Mouse (Mus musculus): Measurements from ENCODE around the gene Mut. TPM values are rescaled to one million over a fixed set of nuclear protein-coding genes. Genes with fewer than 3 reads are reported as not detected.

Mut gene
- 38.6 and 39.8 TPM in 2 replicates for polyA plus RNA-seq (2014; fragmentation: Nextera tagmentation; extraction: Ambion mirVana)

DNA sequence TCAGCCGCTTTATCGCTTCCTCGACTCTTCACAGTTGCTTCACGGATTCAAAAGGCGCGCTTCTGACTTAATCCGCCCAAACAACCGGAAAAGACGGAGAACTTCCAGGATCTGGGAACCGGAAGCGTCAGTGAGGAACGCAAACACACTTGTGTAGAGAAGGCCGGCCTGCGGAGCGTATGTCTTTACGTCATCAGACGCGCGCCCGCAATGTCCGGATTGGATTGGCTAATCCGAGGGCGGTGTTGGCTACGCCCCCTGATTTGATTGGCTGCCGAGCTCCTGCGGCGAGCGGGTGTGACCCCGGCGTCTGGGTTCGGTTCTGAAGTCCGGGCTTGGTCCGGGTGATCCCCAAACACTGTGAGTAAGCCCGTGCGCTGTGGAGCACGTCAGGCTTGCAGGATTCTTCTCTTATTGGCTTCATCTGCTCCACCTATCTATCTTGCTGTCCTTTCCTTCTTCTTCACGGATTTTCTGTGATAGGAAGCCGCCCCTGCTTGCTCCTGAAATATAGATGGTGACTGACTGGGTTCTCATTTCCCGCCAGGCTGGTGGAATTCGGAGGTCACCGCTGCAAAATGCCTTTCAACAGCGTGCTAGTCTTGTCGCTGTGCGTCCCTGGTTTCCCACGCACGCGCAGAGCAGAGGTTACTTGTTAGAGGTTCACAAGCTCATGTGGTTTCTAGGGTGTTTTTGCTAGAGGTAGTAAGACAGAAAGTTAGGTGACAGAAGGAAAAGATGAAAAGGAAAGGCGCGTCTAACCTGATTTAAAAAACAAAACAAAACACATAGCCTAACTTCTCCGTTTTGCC is at the start of gene Mut, which contains the start of gene Cenpq:
TSS of gene Mut (plus strand) at position 266 of the 812 bp plus-strand sequence.
TSS of gene Cenpq (minus strand) at position 628 of the 812 bp plus-strand sequence.
- peak within 1 kb of the TSS; percentile 94 for H3K27ac ChIP-seq (ENCODE audit: low read depth)
- under 1% methylated on average over 50 of the region's 50 CpGs for WGBS
- peak within 1 kb of the TSS; percentile 70 for H3K9ac ChIP-seq (ENCODE audit: low read length)
- H3K36me3 ChIP-seq (ENCODE audit: control insufficient read depth, insufficient read depth, low read length): peaks cover 20% of the 10 kb centered on the region
- no peaks in the 10 kb centered on the region for H3K27me3 ChIP-seq (replicated peaks; ENCODE audit: control insufficient read depth, insufficient read depth, low read length)
- H3K9me3 ChIP-seq (ENCODE audit: control insufficient read depth, low read length): no peaks in the 10 kb centered on the region
- ATAC-seq (replicated peaks; ENCODE audit: low FRiP score, low TSS enrichment, low read depth): peak; percentile 100
- peak within 1 kb of the TSS; percentile 73 for H3K4me2 ChIP-seq (ENCODE audit: low read length)
- H3K4me3 ChIP-seq (ENCODE audit: low read depth, low read length): peak within 1 kb of the TSS; percentile 80
- H3K4me1 ChIP-seq (replicated peaks; ENCODE audit: control insufficient read depth, insufficient read depth, low read length): peaks cover 5% of the 10 kb centered on the region; the same call in 1 of the 2 replicates
- peak; percentile 98 for DNase-seq (ENCODE audit: low spot score)

DNA sequence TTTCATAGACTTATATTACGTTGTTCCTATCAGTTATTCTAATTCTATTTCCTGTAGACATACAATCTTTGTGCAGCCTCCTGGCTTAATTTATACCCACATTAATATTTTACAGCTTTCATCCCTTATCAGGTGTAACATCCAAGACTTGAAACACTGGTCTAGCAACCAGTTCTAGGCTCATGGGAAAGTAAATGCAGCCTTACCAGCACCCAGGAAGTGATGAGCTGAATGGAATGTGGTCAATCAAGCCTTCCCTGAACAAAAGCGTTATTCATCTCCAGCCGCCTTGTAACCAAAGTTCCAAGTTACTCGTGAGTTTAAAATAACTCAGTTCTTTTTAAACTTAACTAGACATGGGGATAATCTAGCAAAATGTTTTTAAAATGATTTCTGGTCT is 49.3 kb upstream of the Mut start:
- Histone ChIP-seq H3K4me1 (replicated peaks; ENCODE audit: control insufficient read depth, insufficient read depth, low read length) (no peaks in the 10 kb centered on the region), H3K27ac (ENCODE audit: low read depth) (no peak overlapping the region), H3K36me3 (ENCODE audit: control insufficient read depth, insufficient read depth, low read length) (no peaks in the 10 kb centered on the region), H3K27me3 (replicated peaks; ENCODE audit: control insufficient read depth, insufficient read depth, low read length) (no peaks in the 10 kb centered on the region), H3K9me3 (ENCODE audit: control insufficient read depth, low read length) (no peaks in the 10 kb centered on the region), H3K9ac (ENCODE audit: low read length) (no peak overlapping the region), H3K4me3 (ENCODE audit: low read depth, low read length) (no peak overlapping the region), H3K4me2 (ENCODE audit: low read length) (no peak overlapping the region)
- ATAC-seq (replicated peaks; ENCODE audit: low FRiP score, low TSS enrichment, low read depth) (no peak), DNase-seq (ENCODE audit: low spot score) (no peak)
- WGBS: 70% methylated on average over 4 of the region's 4 CpGs

DNA sequence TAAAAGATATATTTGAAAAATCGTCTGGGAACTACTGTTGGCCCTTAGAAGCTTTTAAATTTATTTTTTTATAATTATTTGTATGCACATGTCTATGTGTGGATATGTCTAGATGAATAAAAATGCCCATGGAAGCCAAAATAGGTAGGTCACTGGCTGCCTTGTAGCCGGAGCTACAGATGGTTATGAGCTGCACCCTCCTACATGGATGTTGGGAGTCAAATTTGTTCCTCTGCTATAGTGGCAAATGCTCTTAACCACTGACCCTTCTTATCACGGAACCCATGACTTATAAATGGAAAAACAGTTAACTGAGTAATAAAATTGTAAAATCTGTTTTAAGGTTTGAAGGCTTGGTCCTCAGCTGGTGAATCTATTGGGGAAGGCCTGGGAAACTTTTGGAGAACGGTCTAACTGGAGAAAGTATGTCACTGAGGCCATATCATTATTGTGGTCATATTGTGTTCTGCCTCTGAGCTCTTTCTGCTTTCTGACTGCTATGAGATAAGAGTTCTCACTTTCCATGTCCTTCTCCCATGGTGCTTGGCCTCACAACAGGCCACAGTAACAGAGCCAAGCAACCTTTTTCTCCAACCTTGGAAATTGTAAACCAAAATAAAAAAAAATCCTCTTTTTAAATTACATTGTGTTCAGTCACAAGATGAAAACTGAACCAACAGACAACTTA is 46.5 kb upstream of the Mut start:
- Histone ChIP-seq H3K4me3 (ENCODE audit: low read depth, low read length) (no peak overlapping the region), H3K9me3 (ENCODE audit: control insufficient read depth, low read length) (no peaks in the 10 kb centered on the region), H3K36me3 (ENCODE audit: control insufficient read depth, insufficient read depth, low read length) (no peaks in the 10 kb centered on the region), H3K27ac (ENCODE audit: low read depth) (no peak overlapping the region), H3K4me2 (ENCODE audit: low read length) (no peak overlapping the region), H3K27me3 (replicated peaks; ENCODE audit: control insufficient read depth, insufficient read depth, low read length) (no peaks in the 10 kb centered on the region), H3K4me1 (replicated peaks; ENCODE audit: control insufficient read depth, insufficient read depth, low read length) (no peaks in the 10 kb centered on the region), H3K9ac (ENCODE audit: low read length) (no peak overlapping the region)
- DNase-seq (ENCODE audit: low spot score) (no peak), ATAC-seq (replicated peaks; ENCODE audit: low FRiP score, low TSS enrichment, low read depth) (no peak)
- WGBS: 77% methylated on average over 4 of the region's 4 CpGs

DNA sequence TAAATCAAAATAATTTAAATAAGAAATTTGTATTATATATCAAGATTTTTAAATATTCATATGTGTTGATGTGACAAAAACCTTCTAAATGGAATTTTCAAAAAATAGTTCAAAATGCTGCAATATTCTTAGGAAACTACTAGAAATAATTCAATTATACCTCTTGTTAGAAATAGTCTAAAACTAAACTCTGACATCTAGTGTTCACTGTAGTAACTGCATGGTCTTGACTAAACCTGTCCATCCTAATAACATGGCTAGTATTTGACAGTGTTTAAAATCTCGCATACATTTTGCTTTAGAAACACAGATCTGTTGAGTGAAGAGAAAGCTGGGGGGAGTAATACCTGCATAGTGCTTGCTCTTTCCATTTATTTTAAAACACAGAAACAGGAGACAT is 37.6 kb upstream of the Mut start:
- no peak overlapping the region for H3K4me3 ChIP-seq (ENCODE audit: low read depth, low read length)
- DNase-seq (ENCODE audit: low spot score): no peak

DNA sequence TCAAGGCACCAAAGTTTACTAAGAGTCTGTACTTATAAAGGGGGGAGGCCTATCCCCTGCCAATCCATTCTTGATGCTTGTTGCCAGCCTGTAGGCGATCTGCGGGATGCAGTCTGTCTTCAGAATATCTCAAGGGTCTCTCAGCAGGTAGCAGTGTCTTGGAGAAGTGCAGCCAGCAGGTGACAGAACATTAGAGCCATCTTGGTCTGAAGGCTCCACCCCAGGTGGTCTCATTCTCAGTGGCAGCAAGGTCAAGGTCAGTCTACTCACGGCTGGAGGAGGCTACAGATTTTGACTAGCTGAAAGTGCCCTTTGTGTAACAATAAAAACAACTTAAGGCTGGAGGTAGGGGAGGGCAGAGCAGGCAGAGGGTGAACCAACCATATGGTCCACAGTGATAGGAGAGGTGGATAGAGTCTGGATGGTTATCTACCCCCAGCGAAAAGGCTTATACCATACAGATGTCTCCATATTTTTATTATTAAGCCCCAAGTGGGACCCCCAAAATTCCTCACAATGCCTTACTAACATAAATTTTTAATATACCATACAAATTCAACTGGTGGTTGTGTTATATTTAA is 34.6 kb upstream of the Mut start:
- 58% methylated on average over 4 of the region's 4 CpGs for WGBS
- Histone ChIP-seq H3K4me2 (ENCODE audit: low read length) (no peak overlapping the region), H3K27ac (ENCODE audit: low read depth) (no peak overlapping the region), H3K9ac (ENCODE audit: low read length) (no peak overlapping the region), H3K4me1 (replicated peaks; ENCODE audit: control insufficient read depth, insufficient read depth, low read length) (no peaks in the 10 kb centered on the region), H3K36me3 (ENCODE audit: control insufficient read depth, insufficient read depth, low read length) (no peaks in the 10 kb centered on the region), H3K27me3 (replicated peaks; ENCODE audit: control insufficient read depth, insufficient read depth, low read length) (no peaks in the 10 kb centered on the region), H3K9me3 (ENCODE audit: control insufficient read depth, low read length) (no peaks in the 10 kb centered on the region), H3K4me3 (ENCODE audit: low read depth, low read length) (no peak overlapping the region)
- ATAC-seq (replicated peaks; ENCODE audit: low FRiP score, low TSS enrichment, low read depth) (no peak), DNase-seq (ENCODE audit: low spot score) (no peak)

More for the DNA sequence above, 37.6 kb upstream of the Mut start:
- WGBS: 69% methylated on average over 1 of the region's 1 CpGs
- Histone ChIP-seq H3K27ac (ENCODE audit: low read depth) (no peak overlapping the region), H3K9ac (ENCODE audit: low read length) (no peak overlapping the region), H3K4me2 (ENCODE audit: low read length) (no peak overlapping the region), H3K9me3 (ENCODE audit: control insufficient read depth, low read length) (no peaks in the 10 kb centered on the region), H3K4me1 (replicated peaks; ENCODE audit: control insufficient read depth, insufficient read depth, low read length) (no peaks in the 10 kb centered on the region), H3K27me3 (replicated peaks; ENCODE audit: control insufficient read depth, insufficient read depth, low read length) (no peaks in the 10 kb centered on the region), H3K36me3 (ENCODE audit: control insufficient read depth, insufficient read depth, low read length) (no peaks in the 10 kb centered on the region)
- ATAC-seq (replicated peaks; ENCODE audit: low FRiP score, low TSS enrichment, low read depth): no peak

DNA sequence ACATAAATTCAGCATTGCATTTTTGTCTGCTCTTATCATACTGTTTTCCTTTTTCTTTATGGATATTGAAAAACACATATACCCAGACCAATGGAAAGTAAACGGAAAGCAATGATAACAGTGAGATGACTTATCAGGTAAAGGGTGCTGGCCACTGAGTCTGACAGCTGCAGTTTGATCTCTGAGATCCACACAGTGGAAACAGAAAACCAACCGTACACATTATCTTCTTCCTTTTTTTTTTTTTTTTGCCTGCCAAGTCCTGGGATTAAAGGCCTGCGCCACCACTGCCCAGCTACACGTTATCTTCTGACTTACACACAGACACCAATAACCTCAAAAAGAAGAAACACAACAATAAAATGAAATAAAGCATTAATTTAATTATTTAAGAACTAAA is 31.1 kb upstream of the Mut start:
- H3K27ac ChIP-seq (ENCODE audit: low read depth): no peak overlapping the region
- 74% methylated on average over 4 of the region's 4 CpGs for WGBS
- ATAC-seq (replicated peaks; ENCODE audit: low FRiP score, low TSS enrichment, low read depth) (no peak), DNase-seq (ENCODE audit: low spot score) (no peak)
- no peak overlapping the region for H3K4me2 ChIP-seq (ENCODE audit: low read length)
- no peaks in the 10 kb centered on the region for H3K4me1 ChIP-seq (replicated peaks; ENCODE audit: control insufficient read depth, insufficient read depth, low read length)
- no peak overlapping the region for H3K9ac ChIP-seq (ENCODE audit: low read length)
- H3K4me3 ChIP-seq (ENCODE audit: low read depth, low read length): no peak overlapping the region
- H3K9me3 ChIP-seq (ENCODE audit: control insufficient read depth, low read length): no peaks in the 10 kb centered on the region
- H3K36me3 ChIP-seq (ENCODE audit: control insufficient read depth, insufficient read depth, low read length): no peaks in the 10 kb centered on the region
- H3K27me3 ChIP-seq (replicated peaks; ENCODE audit: control insufficient read depth, insufficient read depth, low read length): no peaks in the 10 kb centered on the region

DNA sequence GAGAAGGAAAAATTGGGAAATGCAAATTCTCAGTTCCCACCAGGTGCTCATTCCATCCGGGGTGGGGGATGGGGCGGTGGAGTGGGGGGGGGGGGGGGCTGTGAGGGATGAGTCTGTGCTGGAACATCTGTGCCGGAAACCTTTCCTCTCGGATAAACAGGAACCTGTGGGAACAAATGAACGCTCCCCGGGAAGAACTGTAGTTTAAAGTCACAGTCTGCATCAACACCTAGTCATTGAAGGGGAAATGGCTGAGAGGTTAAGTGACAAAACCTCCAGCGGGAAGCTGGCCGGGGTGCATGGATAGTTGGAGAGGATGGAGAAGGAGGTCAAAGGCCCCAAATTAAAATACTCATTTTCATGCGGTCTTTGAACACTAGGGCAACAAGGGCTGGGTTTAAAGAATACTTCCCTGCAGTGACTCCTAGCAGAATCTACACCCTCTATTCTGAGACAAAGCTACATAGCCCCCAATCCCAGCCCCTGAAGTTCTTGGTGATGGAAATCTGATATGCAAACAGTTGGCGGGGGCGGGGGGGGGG is 30.4 kb upstream of the Mut start:
- peak overlapping the region; percentile 33 for H3K4me2 ChIP-seq (ENCODE audit: low read length)
- ATAC-seq (replicated peaks; ENCODE audit: low FRiP score, low TSS enrichment, low read depth): no peak
- no peaks in the 10 kb centered on the region for H3K9me3 ChIP-seq (ENCODE audit: control insufficient read depth, low read length)

DNA sequence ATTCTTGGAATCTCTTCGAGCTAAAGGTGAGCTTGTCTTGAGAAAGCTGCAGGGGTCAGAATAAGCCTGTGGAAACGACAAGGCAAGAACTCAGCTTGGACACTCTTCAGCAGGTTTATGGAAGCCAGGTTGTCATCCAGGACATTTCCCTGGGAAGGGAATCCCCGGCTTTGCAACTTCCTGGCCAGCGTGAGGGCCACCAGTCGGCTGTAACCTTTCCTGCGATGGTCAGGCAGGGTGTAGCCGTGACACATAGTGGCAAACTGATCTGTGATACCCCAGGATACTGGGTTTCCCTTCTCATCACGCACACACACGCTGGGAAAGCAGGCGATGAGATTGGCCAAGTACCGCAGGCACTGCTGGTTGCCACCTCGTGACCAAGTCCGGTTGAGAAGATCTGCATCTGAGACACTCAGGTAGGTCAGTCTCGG is 29.7 kb upstream of the Mut start:
- no peak for ATAC-seq (replicated peaks; ENCODE audit: low FRiP score, low TSS enrichment, low read depth)

More for the DNA sequence above, 30.4 kb upstream of the Mut start:
- H3K4me3 ChIP-seq (ENCODE audit: low read depth, low read length): no peak overlapping the region
- WGBS: 8% methylated on average over 11 of the region's 11 CpGs
- no peaks in the 10 kb centered on the region for H3K27me3 ChIP-seq (replicated peaks; ENCODE audit: control insufficient read depth, insufficient read depth, low read length)
- DNase-seq (ENCODE audit: low spot score): no peak
- H3K4me1 ChIP-seq (replicated peaks; ENCODE audit: control insufficient read depth, insufficient read depth, low read length): no peaks in the 10 kb centered on the region
- no peaks in the 10 kb centered on the region for H3K36me3 ChIP-seq (ENCODE audit: control insufficient read depth, insufficient read depth, low read length)
- H3K9ac ChIP-seq (ENCODE audit: low read length): no peak overlapping the region
- no peak overlapping the region for H3K27ac ChIP-seq (ENCODE audit: low read depth)

More for the DNA sequence above, 29.7 kb upstream of the Mut start:
- Histone ChIP-seq H3K4me1 (replicated peaks; ENCODE audit: control insufficient read depth, insufficient read depth, low read length) (no peaks in the 10 kb centered on the region), H3K4me3 (ENCODE audit: low read depth, low read length) (no peak overlapping the region), H3K9ac (ENCODE audit: low read length) (no peak overlapping the region), H3K9me3 (ENCODE audit: control insufficient read depth, low read length) (no peaks in the 10 kb centered on the region), H3K36me3 (ENCODE audit: control insufficient read depth, insufficient read depth, low read length) (no peaks in the 10 kb centered on the region), H3K27me3 (replicated peaks; ENCODE audit: control insufficient read depth, insufficient read depth, low read length) (no peaks in the 10 kb centered on the region), H3K4me2 (ENCODE audit: low read length) (peak overlapping the region; percentile 33), H3K27ac (ENCODE audit: low read depth) (no peak overlapping the region)
- 9% methylated on average over 14 of the region's 14 CpGs for WGBS
- DNase-seq (ENCODE audit: low spot score): no peak
